ENCODE assay signal across 29 mouse cellular contexts in the genomic region with DNA sequence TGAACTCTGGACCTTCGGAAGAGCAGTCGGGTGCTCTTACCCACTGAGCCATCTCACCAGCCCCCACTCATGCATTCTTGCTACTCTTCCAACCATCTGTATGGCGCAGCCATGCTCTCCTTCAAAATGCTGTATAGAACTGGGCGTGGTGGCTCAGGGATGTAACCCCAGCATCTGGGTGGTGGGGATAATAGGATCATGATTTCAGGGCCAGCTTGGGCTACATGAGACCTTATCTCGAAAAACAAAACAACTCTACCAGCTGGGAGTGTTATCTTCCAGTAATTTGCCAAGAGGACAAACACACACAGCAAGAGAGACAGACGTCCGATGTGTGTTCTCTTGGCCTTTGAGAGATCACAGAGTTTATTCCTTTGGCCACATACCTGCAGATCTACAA.
DNase-seq lines count a peak whose midpoint lies in the region; ATAC-seq and TF ChIP-seq lines count a peak whose summit lies in the region.
"Had no signal": no experiment of that assay in that cellular context is flagged by ENCODE, and none has a peak within 500 bp of the region (broad histone marks: within the 10 kb centered on the region; RNA-seq: fewer than 3 reads in every experiment).

No protein-coding gene starts in this region.

- no peaks in the 10 kb centered on the region for H3K9me3 ChIP-seq in G1E (replicated peaks)
- no peaks in the 10 kb centered on the region for H3K9me3 ChIP-seq in liver, embryonic 11.5 days (ENCODE audit: control insufficient read depth, low read length)
- no peaks in the 10 kb centered on the region for H3K9me3 ChIP-seq in liver, embryonic 16.5 days (replicated peaks; ENCODE audit: control insufficient read depth, low read length)
- H3K9me3 ChIP-seq: heart, embryonic 13.5 days; hindbrain, embryonic 15.5 days; kidney, embryonic 15.5 days; midbrain, embryonic 12.5 days; neural tube, embryonic 13.5 days had no signal

- peak; percentile 87 for ATAC-seq in G1E (ENCODE audit: extremely low read depth, insufficient number of reproducible peaks, low FRiP score, poor library complexity, severe bottlenecking)
- ATAC-seq in liver, embryonic 11.5 days (replicated peaks; ENCODE audit: low FRiP score): peak; percentile 87
- peak; percentile 91 for ATAC-seq in liver, embryonic 16.5 days (ENCODE audit: low read depth)
- ATAC-seq: forebrain, embryonic 14.5 days; inflammation-experienced regulatory T-cells, adult 6 months had no signal

- no peak for TF ChIP-seq CTCF in G1E (IDR thresholded peaks at IDR 0.05; ENCODE audit: low read depth, low read length)

- H3K4me2 ChIP-seq in liver, embryonic 11.5 days: no peak overlapping the region
- H3K4me2 ChIP-seq in liver, embryonic 16.5 days (ENCODE audit: low read depth, low read length): no peak overlapping the region
- H3K4me2 ChIP-seq: heart, embryonic 13.5 days; hindbrain, embryonic 15.5 days; kidney, embryonic 15.5 days; lung, embryonic 14.5 days; midbrain, embryonic 12.5 days; neural tube, embryonic 13.5 days had no signal

- no peaks in the 10 kb centered on the region for H3K36me3 ChIP-seq in G1E (replicated peaks)
- H3K36me3 ChIP-seq in liver, embryonic 11.5 days (ENCODE audit: control insufficient read depth, insufficient read depth, low read length): no peaks in the 10 kb centered on the region
- no peaks in the 10 kb centered on the region for H3K36me3 ChIP-seq in liver, embryonic 16.5 days (ENCODE audit: control insufficient read depth, insufficient read depth)
- H3K36me3 ChIP-seq: heart, embryonic 13.5 days; hindbrain, embryonic 15.5 days; kidney, embryonic 15.5 days; midbrain, embryonic 12.5 days; neural tube, embryonic 13.5 days had no signal

- H3K27me3 ChIP-seq in G1E (ENCODE audit: insufficient read depth, low read length): no peaks in the 10 kb centered on the region
- H3K27me3 ChIP-seq in liver, embryonic 11.5 days (replicated peaks; ENCODE audit: control insufficient read depth, insufficient read depth, low read length): no peaks in the 10 kb centered on the region
- no peaks in the 10 kb centered on the region for H3K27me3 ChIP-seq in liver, embryonic 16.5 days (ENCODE audit: control insufficient read depth, insufficient read depth, low read depth, low read length)
- H3K27me3 ChIP-seq: hindbrain, embryonic 15.5 days; midbrain, embryonic 12.5 days; neural tube, embryonic 13.5 days had no signal

- no peak overlapping the region; the same call in 1 of the 2 replicates for H3K4me3 ChIP-seq in G1E (ENCODE audit: low read depth, low read length)
- H3K4me3 ChIP-seq in liver, embryonic 11.5 days (ENCODE audit: low read depth, low read length): no peak overlapping the region
- H3K4me3 ChIP-seq in liver, embryonic 16.5 days (ENCODE audit: low read depth, low read length): no peak overlapping the region
- H3K4me3 ChIP-seq: heart, embryonic 13.5 days; hindbrain, embryonic 15.5 days; kidney, embryonic 15.5 days; layer of hippocampus, adult 2 months; midbrain, embryonic 12.5 days; neural tube, embryonic 13.5 days had no signal

- 62% methylated on average over 7 of the region's 7 CpGs for WGBS in liver, embryonic 11.5 days
- 38% methylated on average over 7 of the region's 7 CpGs for WGBS in liver, embryonic 16.5 days (ENCODE audit: insufficient replicate concordance)

- H3K9ac ChIP-seq in liver, embryonic 11.5 days (ENCODE audit: low read depth, low read length): no peak overlapping the region
- peak overlapping the region; percentile 7; the same call in 1 of the 2 replicates for H3K9ac ChIP-seq in liver, embryonic 16.5 days (ENCODE audit: low read depth, low read length)
- H3K9ac ChIP-seq: heart, embryonic 13.5 days; hindbrain, embryonic 15.5 days; kidney, embryonic 15.5 days; lung, embryonic 14.5 days; midbrain, embryonic 12.5 days; neural tube, embryonic 13.5 days had no signal

- peak overlapping the region; percentile 59; the same call in 1 of the 2 replicates for H3K27ac ChIP-seq in liver, embryonic 11.5 days (ENCODE audit: low read depth, low read length)
- H3K27ac ChIP-seq in liver, embryonic 16.5 days (ENCODE audit: low read length): peak overlapping the region; percentile 59
- H3K27ac ChIP-seq: heart, embryonic 13.5 days; hindbrain, embryonic 15.5 days; kidney, embryonic 15.5 days; layer of hippocampus, adult 2 months; midbrain, embryonic 12.5 days; neural tube, embryonic 13.5 days had no signal

- H3K4me1 ChIP-seq in G1E (ENCODE audit: insufficient read depth, low read depth, low read length): peaks cover 68% of the 10 kb centered on the region
- H3K4me1 ChIP-seq in liver, embryonic 11.5 days (replicated peaks; ENCODE audit: control insufficient read depth, insufficient read depth, low read length): peaks cover 29% of the 10 kb centered on the region
- H3K4me1 ChIP-seq in liver, embryonic 16.5 days (ENCODE audit: control insufficient read depth, low read depth, low read length): peaks cover 44% of the 10 kb centered on the region

- DNase-seq in G1E (ENCODE audit: low spot score) (peak; percentile 53), adipocyte (ENCODE audit: low spot score) (no peak)
- DNase-seq in c-Kit-positive CD71-positive TER-119-positive erythroid progenitor cells, embryonic 14.5 days (ENCODE audit: low spot score): peak; percentile 66
- DNase-seq in liver, embryonic 11.5 days (ENCODE audit: low spot score): no peak
- no peak for DNase-seq in thymus, postnatal 14 days
- no peak for DNase-seq in adrenal gland, postnatal 36 days
- DNase-seq in testis, postnatal 14 days (ENCODE audit: low spot score): no peak
- DNase-seq: adrenal gland, adult 2 months; cerebellum, adult 18-20 months; cerebellum, postnatal 10 days; gastrocnemius, postnatal 36 days; heart, adult 18-20 months; heart, postnatal 10 days; kidney, adult 11 months; kidney, postnatal 36 days; layer of hippocampus, postnatal 36 days; left cerebral cortex, postnatal 4 days; lung, embryonic 14.5 days; lung, postnatal 14 days; thymus, postnatal 25 days had no signal

Comparison
In these comparisons a context has a peak if more than half of its experiments do, and no peak if none do; other contexts are left out.
1. DNase-seq: peak in G1E (single experiment) and c-Kit-positive CD71-positive TER-119-positive erythroid progenitor cells, embryonic 14.5 days (single experiment); none in liver, embryonic 11.5 days (single experiment), thymus, postnatal 14 days (single experiment), adrenal gland, postnatal 36 days (0 of 2), adipocyte (single experiment) and testis, postnatal 14 days (single experiment).
2. Peak in every context shown above with its lines, with median percentiles within 50 percentile points of each other: ATAC-seq.